Mouse (Mus musculus) MEL (cell line): ENCODE measurements around the gene Elk3. TPM values are rescaled to one million over a fixed set of nuclear protein-coding genes. Genes with fewer than 3 reads are reported as not detected.

Experiments used
- DNase-seq: peaks from one replicate; pipeline ENCODE4 v3.0.0; 2011; ENCODE audit warnings: low read depth, low spot score
- H3K27ac ChIP-seq: 2 replicates; pipeline ENCODE4 v1.5.1; 2012; ENCODE audit warnings: low read depth, mild to moderate bottlenecking, control low read depth, low read length, moderate library complexity; ENCODE audit not compliant: control insufficient read depth
- H3K27me3 ChIP-seq, 2 experiments: fragments of 150-350 bp in 1 of 2; sonication (generic) in 1 of 2; 2 replicates each; pipeline ENCODE4 v1.6.1; 2012; ENCODE audit warnings: low read length in 2 of 2, mild to moderate bottlenecking in 2 of 2, improper control_type of control experiment in 1 of 2, moderate library complexity in 1 of 2; ENCODE audit not compliant: insufficient read depth in 2 of 2, control insufficient read depth in 1 of 2
- H3K36me3 ChIP-seq, 2 experiments: 2 replicates each; pipeline ENCODE4 v1.6.1; 2012 to 2014; ENCODE audit warnings: low read length in 2 of 2, improper control_type of control experiment in 1 of 2, inconsistent platforms in 1 of 2, mild to moderate bottlenecking in 1 of 2; ENCODE audit not compliant: insufficient read depth in 2 of 2, control insufficient read depth in 1 of 2
- H3K4me1 ChIP-seq, 2 experiments: fragments of 150-350 bp in 1 of 2; sonication (generic) in 1 of 2; 2 replicates each; pipeline ENCODE4 v1.6.1; 2012; ENCODE audit warnings: low read length in 2 of 2, improper control_type of control experiment in 1 of 2, mild to moderate bottlenecking in 1 of 2; ENCODE audit not compliant: insufficient read depth in 2 of 2, control insufficient read depth in 1 of 2
- H3K4me3 ChIP-seq, 2 experiments: fragments of 150-350 bp in 1 of 2; sonication (generic) in 1 of 2; 2 replicates each; pipeline ENCODE4 v1.5.1; 2012; ENCODE audit warnings: low read depth in 2 of 2, low read length in 2 of 2, mild to moderate bottlenecking in 2 of 2, moderate library complexity in 2 of 2, control low read depth in 1 of 2, improper control_type of control experiment in 1 of 2; ENCODE audit not compliant: control insufficient read depth in 1 of 2, insufficient read depth in 1 of 2
- H3K79me2 ChIP-seq: 2 replicates; pipeline ENCODE4 v1.6.1; 2012; ENCODE audit warnings: mild to moderate bottlenecking, low read length, moderate library complexity; ENCODE audit not compliant: control insufficient read depth, poor library complexity, insufficient read depth
- H3K9ac ChIP-seq: 2 replicates; pipeline ENCODE4 v1.6.1; 2012; ENCODE audit warnings: low read depth, mild to moderate bottlenecking, control low read depth, low read length, moderate library complexity; ENCODE audit not compliant: control insufficient read depth, poor library complexity, severe bottlenecking
- H3K9me3 ChIP-seq: fragments of 150-350 bp; sonication (generic); replicated peaks from 2 replicates; pipeline ENCODE4 v1.6.1; 2012; ENCODE audit warnings: mild to moderate bottlenecking, low read length, improper control_type of control experiment, moderate library complexity; ENCODE audit not compliant: insufficient read depth
- BHLHE40 ChIP-seq: IDR thresholded peaks from 2 replicates; pipeline ENCODE4 v1.6.1; 2012; ENCODE audit warnings: low read depth, mild to moderate bottlenecking, inconsistent platforms, low read length, improper control_type of control experiment, borderline replicate concordance
- CHD1 ChIP-seq: IDR thresholded peaks from 2 replicates; pipeline ENCODE4 v1.6.1; 2012; ENCODE audit warnings: low read depth, mild to moderate bottlenecking, inconsistent platforms, low read length, improper control_type of control experiment
- EP300 ChIP-seq, 2 experiments: IDR thresholded peaks; 2 replicates each; pipeline ENCODE4 v1.6.1; 2011; ENCODE audit warnings: improper control_type of control experiment in 2 of 2, low read length in 2 of 2, low read depth in 1 of 2, mild to moderate bottlenecking in 1 of 2
- MAX ChIP-seq: IDR thresholded peaks from 2 replicates; pipeline ENCODE4 v1.6.1; 2011; ENCODE audit warnings: low read length, improper control_type of control experiment
- MAZ ChIP-seq: IDR thresholded peaks from 2 replicates; pipeline ENCODE4 v1.6.1; 2012; ENCODE audit warnings: low read depth, mild to moderate bottlenecking, inconsistent platforms, low read length, improper control_type of control experiment
- MEF2A ChIP-seq: IDR thresholded peaks from 2 replicates; pipeline ENCODE4 v1.6.1; 2014; ENCODE audit warnings: low read depth, mild to moderate bottlenecking, inconsistent platforms, low read length, improper control_type of control experiment; ENCODE audit not compliant: poor library complexity, insufficient replicate concordance, severe bottlenecking; ENCODE audit errors: extremely low read depth
- MXI1 ChIP-seq: IDR thresholded peaks from 2 replicates; pipeline ENCODE4 v1.6.1; 2011; ENCODE audit warnings: mild to moderate bottlenecking, low read depth, low read length, improper control_type of control experiment
- NRF1 ChIP-seq: IDR thresholded peaks from 2 replicates; pipeline ENCODE4 v1.6.1; 2014; ENCODE audit warnings: low read depth, mild to moderate bottlenecking, inconsistent platforms, low read length, improper control_type of control experiment, moderate library complexity; ENCODE audit not compliant: poor library complexity, insufficient read depth, severe bottlenecking
- POLR2AphosphoS5 ChIP-seq: IDR thresholded peaks from 2 replicates; pipeline ENCODE4 v1.6.1; 2012; ENCODE audit warnings: low read depth, borderline replicate concordance, mild to moderate bottlenecking, inconsistent platforms, low read length, moderate library complexity, mixed read lengths
- RCOR1 ChIP-seq: IDR thresholded peaks from 2 replicates; pipeline ENCODE4 v1.6.1; 2012; ENCODE audit warnings: low read depth, mild to moderate bottlenecking, inconsistent platforms, low read length, improper control_type of control experiment
- SIN3A ChIP-seq: IDR thresholded peaks from 2 replicates; pipeline ENCODE4 v1.6.1; 2012; ENCODE audit warnings: low read length, improper control_type of control experiment, inconsistent platforms
- TAL1 ChIP-seq: IDR thresholded peaks from 2 replicates; pipeline ENCODE4 v1.6.1; 2012; ENCODE audit warnings: mild to moderate bottlenecking, inconsistent platforms, low read length, moderate library complexity, mixed read lengths
- TBP ChIP-seq: IDR thresholded peaks from 2 replicates; pipeline ENCODE4 v1.8.0; 2011; ENCODE audit warnings: low read depth, low read length, improper control_type of control experiment
- TCF12 ChIP-seq: IDR thresholded peaks from 2 replicates; pipeline ENCODE4 v1.6.1; 2014; ENCODE audit warnings: low read depth, mild to moderate bottlenecking, inconsistent platforms, low read length, improper control_type of control experiment, moderate library complexity
- USF1 ChIP-seq: IDR thresholded peaks from 2 replicates; pipeline ENCODE4 v1.6.1; 2014; ENCODE audit warnings: low read depth, mild to moderate bottlenecking, inconsistent platforms, low read length, improper control_type of control experiment, moderate library complexity
- USF2 ChIP-seq, 2 experiments: IDR thresholded peaks; 2 replicates each; pipeline ENCODE4 v1.6.1; 2011 to 2012; ENCODE audit warnings: improper control_type of control experiment in 2 of 2, low read length in 2 of 2, borderline replicate concordance in 1 of 2, inconsistent platforms in 1 of 2, low read depth in 1 of 2, mild to moderate bottlenecking in 1 of 2; ENCODE audit not compliant: insufficient read depth in 1 of 2
- ZC3H11A ChIP-seq: IDR thresholded peaks from 2 replicates; pipeline ENCODE4 v1.6.1; 2012; ENCODE audit warnings: low read depth, mild to moderate bottlenecking, inconsistent platforms, low read length, improper control_type of control experiment
- ZKSCAN1 ChIP-seq: IDR thresholded peaks from 2 replicates; pipeline ENCODE4 v1.6.1; 2012; ENCODE audit warnings: low read depth, mild to moderate bottlenecking, inconsistent platforms, low read length, improper control_type of control experiment, moderate library complexity
- polyA plus RNA-seq, 2 experiments: library from polyadenylated mRNA; stranded (reverse) in 1 of 2; unstranded in 1 of 2; fragments of >175 nt in 1 of 2; fragments of >200 nt in 1 of 2; gene quantifications; 2 replicates each; pipeline versions ENCODE4 v1.2.1 to v1.2.4; 2012; ENCODE audit warnings: low replicate concordance in 2 of 2, low read depth in 1 of 2; ENCODE audit not compliant: insufficient read length in 2 of 2, insufficient read depth in 1 of 2, missing spikeins in 1 of 2
- total RNA-seq: library from RNA; depleted of rRNA; stranded (reverse); fragments of 300-350 nt; gene quantifications from 2 replicates; pipeline ENCODE4 v1.2.3, GENCODE M21; 2012

The Elk3 gene
- total and polyA plus RNA-seq, 3 experiments = 1.0 to 6.3 TPM; not detected in 1

GRCm38 (mm10) chr10:93228401-93229007, 82.4 kb downstream of the Elk3 start (continued):
- TF ChIP-seq MEF2A (no peak), ZKSCAN1 (no peak), USF1 (no peak), POLR2AphosphoS5 (no peak), NRF1 (no peak), TBP (0 out of 2 replicates have a peak, but pooled peaks have one; percentile 40), CHD1 (no peak), ZC3H11A (no peak), USF2 (IDR thresholded peaks at IDR 0.05; ENCODE audit: borderline replicate concordance in 1 of 2, insufficient read depth in 1 of 2, low read depth in 1 of 2, low read length in 2 of 2) (no peak), MAX (peak; percentile 84), BHLHE40 (peak; percentile 63; the same call in 1 of the 2 replicates)

GRCm38 (mm10) chr10:93227921-93228320, 83.0 kb downstream of the Elk3 start:
- peak overlapping the region; percentile 32 for H3K9ac ChIP-seq
- DNase-seq = peak; percentile 67
- TF ChIP-seq MAZ = no peak
- 0 out of 2 replicates have a peak, but pooled peaks have one; percentile 7 for TF ChIP-seq SIN3A
- TF ChIP-seq TCF12 = peak; percentile 6; the same call in 1 of the 2 replicates
- TF ChIP-seq MXI1 = no peak
- TF ChIP-seq RCOR1 = 0 out of 2 replicates have a peak, but pooled peaks have one; percentile 8
- no peak; a peak in 1 of 4 replicates for TF ChIP-seq EP300 (IDR thresholded peaks at IDR 0.05; ENCODE audit: low read depth in 1 of 2, low read length in 2 of 2)
- no peak for TF ChIP-seq CHD1
- TF ChIP-seq NRF1 = no peak
- TF ChIP-seq TAL1 = peak; percentile 31; the same call in 1 of the 2 replicates
- TF ChIP-seq, all 39 proteins: peak for 4
- Histone ChIP-seq H3K79me2 (0 out of 2 replicates have a peak, but pooled peaks cover 4% of the 10 kb centered on the region), H3K4me1 (peaks cover 26% of the 10 kb centered on the region in 2 experiments), H3K9me3 (no peaks in the 10 kb centered on the region), H3K4me3 (peak overlapping the region; percentile 20 to 28; a peak in 3 of 4 replicates), H3K27ac (peak overlapping the region; percentile 91), H3K36me3 (peaks cover 31 to 45% of the 10 kb centered on the region in 2 experiments), H3K27me3 (no peaks in the 10 kb centered on the region)
